Mouse (Mus musculus): ENCODE measurements around the gene Fbxw26. TPM values are rescaled to one million over a fixed set of nuclear protein-coding genes. Genes with fewer than 3 reads are reported as not detected.
A peak's percentile ranks its signal among the peaks of the same experiment; 100 is the strongest.
"Not testable (repeated sequence)": the region's sequence is repeated elsewhere in the genome, so short reads cannot be mapped to it uniquely, and the experiment has no call there.

The Fbxw26 gene
- polyA plus RNA-seq (2012; rRNA removed): 0.05 TPM in 1 of 2 replicates, not detected in the other

DNA sequence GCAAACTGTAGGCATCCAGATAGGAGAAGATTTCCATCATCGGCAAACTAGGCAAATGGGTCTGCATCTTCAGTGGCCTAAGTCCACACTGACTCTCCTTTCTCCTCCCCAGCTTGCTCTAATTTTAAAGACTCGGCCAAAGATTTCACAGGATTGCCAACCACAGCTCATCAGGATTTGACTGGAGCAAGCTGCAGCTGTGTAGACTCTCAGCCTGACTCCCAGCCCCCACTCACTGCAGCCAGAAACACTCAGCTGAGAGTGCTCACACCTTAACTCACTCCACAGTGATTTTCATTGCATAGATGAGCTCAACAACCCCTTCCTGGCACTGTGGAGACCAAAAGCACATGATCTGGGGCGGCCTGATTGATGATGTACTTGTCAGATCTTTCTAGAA lies at the start of gene Fbxw26:
Gene Fbxw26 (minus strand): TSS at position 101 of the 400 bp plus-strand sequence.
- DNase-seq (ENCODE audit: low read depth): not testable (repeated sequence)

DNA sequence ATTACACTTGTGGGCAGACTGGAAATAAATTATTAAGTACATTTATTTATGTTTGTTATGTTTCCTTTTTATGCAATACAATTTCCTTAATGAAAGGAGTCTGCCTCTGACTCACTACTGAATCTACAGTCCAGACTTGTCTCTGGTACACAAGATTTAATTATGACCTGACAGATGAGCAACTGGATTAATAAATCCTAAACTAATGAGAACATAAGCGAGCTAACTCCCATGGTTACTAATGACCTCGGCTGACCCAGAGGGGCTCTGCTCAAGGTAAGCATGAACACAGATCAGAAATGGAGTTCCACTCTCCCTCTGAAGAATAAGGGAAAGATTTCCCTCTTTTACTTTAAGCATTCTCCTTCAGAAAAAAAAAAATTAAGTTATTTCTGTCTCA lies 49.3 kb upstream of the Fbxw26 start:
- no peak for TF ChIP-seq POLR2A (IDR thresholded peaks at IDR 0.05; ENCODE audit: borderline replicate concordance, extremely low read depth, insufficient read depth, insufficient read length, poor library complexity, severe bottlenecking)
- TF ChIP-seq CTCF (IDR thresholded peaks at IDR 0.05; ENCODE audit: borderline replicate concordance, extremely low read depth, insufficient read depth, insufficient read length): no peak
- DNase-seq (ENCODE audit: low read depth): peak; percentile 1

DNA sequence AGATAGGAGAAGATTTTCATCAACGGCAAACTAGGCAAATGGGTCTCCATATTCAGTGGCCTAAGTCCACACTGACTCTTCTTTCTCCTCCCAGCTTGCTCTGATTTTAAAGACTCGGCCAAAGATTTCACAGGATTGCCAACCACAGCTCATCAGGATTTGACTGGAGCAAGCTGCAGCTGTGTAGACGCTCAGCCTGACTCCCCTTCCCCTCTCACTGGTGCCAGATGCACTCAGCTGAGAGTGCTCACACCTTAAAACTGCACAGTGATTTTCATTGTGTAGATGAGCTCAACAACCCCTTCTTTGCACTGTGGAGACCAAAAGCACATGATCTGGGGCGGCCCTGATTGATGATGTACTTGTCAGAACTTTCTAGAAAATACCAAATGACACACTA lies 44.7 kb upstream of the Fbxw26 start, which contains the start of gene Fbxw27:
Gene Fbxw27 (minus strand): TSS at position 101 of the 400 bp plus-strand sequence.
- not testable (repeated sequence) for DNase-seq (ENCODE audit: low read depth)

DNA sequence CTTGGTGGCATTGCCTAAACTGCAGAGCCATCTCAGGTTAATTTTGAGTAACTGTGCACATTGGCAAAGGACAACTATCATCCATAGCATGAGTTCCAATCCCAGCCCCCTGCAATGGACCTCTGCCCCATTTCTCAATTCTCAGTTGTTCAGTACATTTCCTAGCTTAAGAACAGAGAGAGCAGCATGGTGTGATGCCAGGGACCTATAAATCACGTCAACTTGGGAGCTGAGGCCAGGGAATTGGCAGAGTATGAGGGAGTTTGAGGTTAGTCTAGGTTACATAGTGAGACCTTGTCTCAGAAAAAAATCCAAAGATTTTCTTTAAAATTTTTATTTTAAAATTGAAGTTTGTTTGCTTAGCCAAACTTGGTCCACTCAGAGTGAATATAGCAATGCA lies 21.0 kb upstream of the Fbxw26 start:
- DNase-seq (ENCODE audit: low read depth): not testable (repeated sequence)

DNA sequence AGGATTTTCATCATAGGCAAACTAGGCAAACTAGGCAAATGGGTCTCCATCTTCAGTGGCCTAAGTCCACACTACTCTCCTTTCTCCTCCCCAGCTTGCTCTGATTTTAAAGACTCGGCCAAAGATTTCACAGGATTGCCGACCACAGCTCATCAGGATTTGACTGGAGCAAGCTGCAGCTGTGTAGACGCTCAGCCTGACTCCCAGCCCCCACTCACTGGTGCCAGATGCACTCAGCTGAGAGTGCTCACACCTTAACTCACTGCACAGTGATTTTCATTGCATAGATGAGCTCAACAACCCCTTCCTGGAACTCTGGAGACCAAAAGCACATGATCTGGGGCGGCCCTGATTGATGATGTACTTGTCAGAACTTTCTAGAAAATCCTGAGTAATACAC lies 43.3 kb downstream of the Fbxw26 start, which contains the start of gene Fbxw18:
Gene Fbxw18 (minus strand): TSS at position 101 of the 400 bp plus-strand sequence.
- not testable (repeated sequence) for DNase-seq (ENCODE audit: low read depth)

DNA sequence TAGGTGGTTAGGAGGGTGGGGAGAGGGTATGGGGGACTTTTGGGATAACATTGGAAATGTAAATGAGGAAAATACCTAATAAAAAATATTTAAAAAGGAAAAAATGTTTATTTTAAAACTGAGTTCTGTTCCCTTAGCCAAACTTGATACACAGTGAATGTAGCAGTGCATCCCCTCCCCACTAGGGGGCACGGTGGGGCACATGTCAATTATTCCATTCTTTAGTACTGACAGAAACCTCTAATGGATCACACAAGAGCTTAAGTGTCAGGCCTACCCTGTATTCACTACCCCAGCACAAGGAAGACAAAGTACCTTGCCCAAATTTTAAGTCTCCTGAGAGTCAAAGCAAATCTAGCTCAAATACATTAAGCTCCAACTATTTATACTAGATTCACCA lies 60.6 kb downstream of the Fbxw26 start:
- peak; percentile 24 for DNase-seq (ENCODE audit: low read depth)
- TF ChIP-seq POLR2A (IDR thresholded peaks at IDR 0.05; ENCODE audit: borderline replicate concordance, extremely low read depth, insufficient read depth, insufficient read length, poor library complexity, severe bottlenecking) (no peak), CTCF (IDR thresholded peaks at IDR 0.05; ENCODE audit: borderline replicate concordance, extremely low read depth, insufficient read depth, insufficient read length) (peak; percentile 52; the same call in 1 of the 2 replicates)

Other genes starting within 250 kb of the Fbxw26 start
- 0.15 TPM in 1 of 2 replicates, not detected in the other for gene Fbxw15, start 177.8 kb downstream of the Fbxw26 start, polyA plus RNA-seq (2012; rRNA removed)
- 0.09 and 0.12 TPM in 2 replicates for gene Fbxw24, start 120.0 kb downstream of the Fbxw26 start, polyA plus RNA-seq (2012; rRNA removed)
- gene Fbxw25, start 81.4 kb downstream of the Fbxw26 start, polyA plus RNA-seq (2012; rRNA removed): 0.04 TPM in 1 of 2 replicates, not detected in the other
- not detected in 2 replicates for gene Fbxw18, start 43.4 kb downstream of the Fbxw26 start, polyA plus RNA-seq (2012; rRNA removed)
- gene Fbxw27, start 44.6 kb upstream of the Fbxw26 start, polyA plus RNA-seq (2012; rRNA removed): 0.45 TPM in 1 of 2 replicates, not detected in the other
- not detected in 2 replicates for gene Spink8, start 66.2 kb upstream of the Fbxw26 start, polyA plus RNA-seq (2012; rRNA removed)
- gene Nme6, start 86.7 kb upstream of the Fbxw26 start, polyA plus RNA-seq (2012; rRNA removed): 54.5 and 62.4 TPM in 2 replicates
- gene Camp, start 103.5 kb upstream of the Fbxw26 start, polyA plus RNA-seq (2012; rRNA removed): 0.53 and 0.94 TPM in 2 replicates
- gene Cdc25a, start 129.5 kb upstream of the Fbxw26 start, polyA plus RNA-seq (2012; rRNA removed): 15.4 and 16.7 TPM in 2 replicates
- gene Map4, start 185.4 kb upstream of the Fbxw26 start, polyA plus RNA-seq (2012; rRNA removed): 161 and 224 TPM in 2 replicates

Data from brain, embryonic 14.5 days (tissue).